Mouse (Mus musculus) heart, postnatal 0 days (tissue): ENCODE measurements around the gene Cdt1.

Experiments
- CTCF ChIP-seq: IDR thresholded peaks from 2 replicates; pipeline ENCODE4 v1.5.1; 2016; ENCODE audit warnings: antibody characterized with exemption, control low read depth, low read depth
- EP300 ChIP-seq: IDR thresholded peaks from 2 replicates; pipeline ENCODE4 v1.6.1; 2016; ENCODE audit warnings: antibody characterized with exemption, low read depth

DNA sequence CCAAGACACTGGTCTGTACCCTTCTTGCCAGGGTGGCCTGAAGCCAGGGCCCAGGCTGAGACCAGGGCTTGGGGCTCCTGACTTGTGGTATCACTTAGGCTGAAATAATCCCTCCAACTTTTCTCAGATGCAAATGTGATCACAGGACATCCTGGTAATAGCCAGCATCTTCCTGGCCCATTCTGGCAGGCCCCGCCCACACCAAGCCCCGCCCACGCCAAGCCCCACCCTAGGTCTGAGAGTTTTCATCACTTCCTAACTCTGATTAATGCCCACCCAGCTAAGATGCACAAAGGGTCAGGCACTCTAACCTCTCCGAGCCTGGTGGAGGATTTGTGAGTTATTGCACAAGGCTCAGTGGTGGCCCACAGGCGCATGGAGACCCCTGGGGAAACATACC lies 52.6 kb downstream of the Cdt1 start:
- TF ChIP-seq CTCF (no peak), EP300 (no peak)
